ENCODE assay signal across 9 mouse cellular contexts in the genomic region with DNA sequence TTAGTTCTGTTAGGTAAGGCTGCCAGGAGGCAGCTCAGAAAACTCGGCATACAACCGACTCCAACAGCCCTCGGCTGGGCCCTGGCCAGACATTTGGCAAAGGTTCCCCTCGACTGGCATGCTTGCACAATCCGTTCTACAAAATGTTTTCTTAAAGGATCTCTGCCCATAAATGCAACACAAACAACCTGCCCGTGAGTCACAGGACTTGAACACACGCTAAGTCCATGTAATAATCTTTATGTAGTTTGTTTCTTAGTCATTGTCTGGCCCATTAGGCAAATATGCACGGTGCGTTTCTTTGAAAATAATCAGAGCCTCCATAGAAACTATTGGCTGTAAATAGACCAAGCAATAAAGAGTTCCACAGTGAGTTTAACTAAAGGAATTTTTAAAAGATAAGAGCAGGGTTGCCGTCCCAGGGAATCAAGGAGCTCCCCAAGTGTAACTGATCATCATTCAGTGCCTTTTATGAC. TPM values are rescaled to one million over a fixed set of nuclear protein-coding genes. Genes with fewer than 3 reads are reported as not detected.
DNase-seq lines count a peak whose midpoint lies in the region; ATAC-seq lines count a peak whose summit lies in the region.
"Had no signal": no experiment of that assay in that cellular context is flagged by ENCODE, and none has a peak within 500 bp of the region (broad histone marks: within the 10 kb centered on the region; RNA-seq: fewer than 3 reads in every experiment).

No protein-coding gene starts in this region.

- H3K36me3 ChIP-seq in heart, embryonic 15.5 days = no peaks in the 10 kb centered on the region
- no peaks in the 10 kb centered on the region for H3K36me3 ChIP-seq in lung, embryonic 15.5 days
- no peaks in the 10 kb centered on the region for H3K36me3 ChIP-seq in hindbrain, embryonic 10.5 days

- peak overlapping the region; percentile 40; the same call in 1 of the 2 replicates for H3K27ac ChIP-seq in heart, embryonic 15.5 days
- 0 out of 2 replicates have a peak overlapping the region, but pooled peaks have one; percentile 24 for H3K27ac ChIP-seq in lung, embryonic 15.5 days
- no peak overlapping the region for H3K27ac ChIP-seq in hindbrain, embryonic 10.5 days

- no peak overlapping the region for H3K9ac ChIP-seq in heart, embryonic 15.5 days
- no peak overlapping the region for H3K9ac ChIP-seq in lung, embryonic 15.5 days

- H3K27me3 ChIP-seq in heart, embryonic 15.5 days = no peaks in the 10 kb centered on the region
- no peaks in the 10 kb centered on the region for H3K27me3 ChIP-seq in lung, embryonic 15.5 days
- H3K27me3 ChIP-seq in hindbrain, embryonic 10.5 days (ENCODE audit: insufficient read depth, poor library complexity, severe bottlenecking) = no peaks in the 10 kb centered on the region

- H3K4me1 ChIP-seq in heart, embryonic 15.5 days (replicated peaks) = no peaks in the 10 kb centered on the region; the same call in 1 of the 2 replicates
- H3K4me1 ChIP-seq in lung, embryonic 15.5 days = peaks cover 10% of the 10 kb centered on the region; the same call in 1 of the 2 replicates
- H3K4me1 ChIP-seq in hindbrain, embryonic 10.5 days (replicated peaks) = no peaks in the 10 kb centered on the region

- no peaks in the 10 kb centered on the region for H3K9me3 ChIP-seq in heart, embryonic 15.5 days (replicated peaks)
- H3K9me3 ChIP-seq in lung, embryonic 15.5 days = no peaks in the 10 kb centered on the region
- no peaks in the 10 kb centered on the region for H3K9me3 ChIP-seq in hindbrain, embryonic 10.5 days

- peak; percentile 11 to 13 for DNase-seq in layer of hippocampus, postnatal 36 days
- no peak for DNase-seq in layer of hippocampus, adult 9-11 months
- DNase-seq in adrenal gland, postnatal 36 days = peak; percentile 69 to 75
- DNase-seq in yolk sac, embryonic 10.5 days (ENCODE audit: low spot score) = peak; percentile 20
- DNase-seq in hindbrain, embryonic 10.5 days (ENCODE audit: low spot score) = no peak
- no peak for DNase-seq in spleen, adult 18-20 months

- H3K4me2 ChIP-seq in heart, embryonic 15.5 days = 0 out of 2 replicates have a peak overlapping the region, but pooled peaks have one; percentile 21
- H3K4me2 ChIP-seq in lung, embryonic 15.5 days = no peak overlapping the region

- H3K4me3 ChIP-seq in heart, embryonic 15.5 days = no peak overlapping the region
- H3K4me3 ChIP-seq in lung, embryonic 15.5 days = no peak overlapping the region
- H3K4me3 ChIP-seq in hindbrain, embryonic 10.5 days = no peak overlapping the region

- 32% methylated on average over 10 of the region's 10 CpGs for WGBS in heart, embryonic 15.5 days
- 35% methylated on average over 10 of the region's 10 CpGs for WGBS in lung, embryonic 15.5 days
- 82% methylated on average over 10 of the region's 10 CpGs for WGBS in hindbrain, embryonic 10.5 days

- no peak for ATAC-seq in heart, embryonic 15.5 days (replicated peaks; ENCODE audit: insufficient number of reproducible peaks, insufficient read depth, low FRiP score, low read depth)
- ATAC-seq in lung, embryonic 15.5 days (ENCODE audit: borderline replicate concordance, extremely low read depth, low FRiP score, low TSS enrichment) = no peak

RNA-seq across cellular contexts. Expression of a gene that starts 37.5 kb away (rescaled TPM):
- 1 to 10 TPM; 1.9 to 2.0 TPM for total RNA-seq in layer of hippocampus, postnatal 36 days (2021)
- under 1 TPM; 0.10 to 0.26 TPM for total RNA-seq in adrenal gland, postnatal 36 days (2021)
- 0.15 and 0.33 TPM in 2 replicates for polyA plus RNA-seq in heart, embryonic 15.5 days (2015; fragmentation: Nextera tagmentation; extraction: Ambion mirVana)
- 1.1 TPM in 2 replicates for polyA plus RNA-seq in lung, embryonic 15.5 days (2015; fragmentation: Nextera tagmentation; extraction: Ambion mirVana)
- 0.66 and 1.1 TPM in 2 replicates for polyA plus RNA-seq in hindbrain, embryonic 10.5 days (2016; fragmentation: Nextera tagmentation; extraction: Ambion mirVana)

RNA-seq across cellular contexts. Expression of a gene that starts 40.7 kb away (rescaled TPM):
- total RNA-seq in layer of hippocampus, postnatal 36 days (2021) = under 1 TPM; 0.68 to 0.95 TPM
- total RNA-seq in adrenal gland, postnatal 36 days (2021) = not detected
- not detected in 2 replicates for polyA plus RNA-seq in heart, embryonic 15.5 days (2015; fragmentation: Nextera tagmentation; extraction: Ambion mirVana)
- not detected in 2 replicates for polyA plus RNA-seq in lung, embryonic 15.5 days (2015; fragmentation: Nextera tagmentation; extraction: Ambion mirVana)
- polyA plus RNA-seq in hindbrain, embryonic 10.5 days (2016; fragmentation: Nextera tagmentation; extraction: Ambion mirVana) = not detected in 2 replicates
- polyA plus RNA-seq: heart, embryonic 14.5 days had no signal

Comparison
In these comparisons a context has a peak if more than half of its experiments do, and no peak if none do; other contexts are left out.
1. DNase-seq: peak in layer of hippocampus, postnatal 36 days (2 of 2), adrenal gland, postnatal 36 days (2 of 2) and yolk sac, embryonic 10.5 days (single experiment); none in layer of hippocampus, adult 9-11 months (single experiment), hindbrain, embryonic 10.5 days (single experiment) and spleen, adult 18-20 months (0 of 2).